Mouse (Mus musculus) kidney, adult 2 months (tissue): ENCODE data around the gene Svep1.

ENCODE experiments used
- CTCF ChIP-seq: fragments of 200-500 bp; conservative IDR thresholded peaks from 2 replicates; pipeline ENCODE4 v1.5.1; 2011; ENCODE audit warnings: low read depth, mild to moderate bottlenecking, control low read depth, low read length, moderate library complexity, mixed read lengths; ENCODE audit not compliant: insufficient read depth, insufficient read length
- POLR2A ChIP-seq: fragments of 200-500 bp; IDR thresholded peaks from one replicate; pipeline ENCODE4 v1.6.1; 2011; ENCODE audit warnings: low read depth, low read length, control low read depth

DNA sequence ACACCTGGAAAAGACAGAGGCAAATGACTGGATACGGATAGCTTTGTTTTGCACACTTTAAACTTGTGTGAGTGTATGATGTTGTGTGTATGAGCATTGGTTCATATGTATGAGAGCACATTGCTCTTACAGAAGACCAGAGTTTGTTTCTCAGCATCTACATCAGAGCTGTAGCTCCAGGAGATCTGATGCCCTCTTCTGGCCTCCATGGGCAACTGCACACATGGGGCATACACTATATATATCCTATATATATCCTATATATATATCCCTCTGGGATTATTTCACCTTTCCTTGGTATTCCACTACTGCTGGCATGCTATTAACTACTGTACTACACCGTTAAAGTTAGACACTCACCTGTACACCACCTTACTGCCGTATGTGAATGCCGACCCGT, 122.5 kb downstream of the Svep1 start:
- TF ChIP-seq CTCF = no peak
- TF ChIP-seq POLR2A = no peak
